Mouse (Mus musculus) stomach, embryonic 16.5 days (tissue): ENCODE results near the gene Jak1. TPM values are rescaled to one million over a fixed set of nuclear protein-coding genes. Genes with fewer than 3 reads are reported as not detected.

Source experiments
- ATAC-seq: fragments of 200-750 bp; cut with Nextera tagmentation; 2 replicates; pipeline ENCODE4 v1.8.0; 2017; ENCODE audit warnings: moderate number of reproducible peaks, moderate TSS enrichment; ENCODE audit not compliant: insufficient read depth, low FRiP score
- H3K27ac ChIP-seq: fragments of 300-500 bp; sonication (generic); 2 replicates; pipeline ENCODE4 v1.5.1; 2014; ENCODE audit warnings: low read length
- H3K27me3 ChIP-seq: fragments of 300-500 bp; sonication (generic); 2 replicates; pipeline ENCODE4 v1.6.1; 2014; ENCODE audit warnings: low read length, control low read depth, mixed read lengths; ENCODE audit not compliant: control insufficient read depth, insufficient read depth
- H3K36me3 ChIP-seq: fragments of 300-500 bp; sonication (generic); 2 replicates; pipeline ENCODE4 v1.6.1; 2014; ENCODE audit warnings: low read length; ENCODE audit not compliant: control insufficient read depth, insufficient read depth
- H3K4me1 ChIP-seq: fragments of 300-500 bp; sonication (generic); 2 replicates; pipeline ENCODE4 v1.6.1; 2014; ENCODE audit warnings: low read length, control low read depth, mixed read lengths; ENCODE audit not compliant: control insufficient read depth, insufficient read depth
- H3K4me2 ChIP-seq: fragments of 300-500 bp; sonication (generic); 2 replicates; pipeline ENCODE4 v1.6.1; 2014; ENCODE audit warnings: low read depth, low read length, mixed read lengths
- H3K4me3 ChIP-seq: fragments of 300-500 bp; sonication (generic); replicated peaks from 2 replicates; pipeline ENCODE4 v1.5.1; 2014; ENCODE audit warnings: mild to moderate bottlenecking, low read length
- H3K9ac ChIP-seq: fragments of 300-500 bp; sonication (generic); 2 replicates; pipeline ENCODE4 v1.6.1; 2014; ENCODE audit warnings: low read length
- H3K9me3 ChIP-seq: fragments of 300-500 bp; sonication (generic); replicated peaks from 2 replicates; pipeline ENCODE4 v1.6.1; 2016; ENCODE audit warnings: low read length, control low read depth; ENCODE audit not compliant: control insufficient read depth
- WGBS: fragments of 180-500 bp; shearing (Covaris S2); extraction: QIAGEN DNeasy Blood & Tissue Kit; methylation state at CpG from one replicate; pipeline ENCODE4 v1.1.7; 2014; 5-methylcytosine and 5-hydroxymethylcytosine counted together
- polyA plus RNA-seq: library from polyadenylated mRNA; unstranded; fragments of >200 nt; fragmentation: Nextera tagmentation; extraction: Ambion mirVana; gene quantifications from 2 replicates; pipeline ENCODE4 v1.2.1, GENCODE M21; 2015

The Jak1 gene
- polyA plus RNA-seq, 1 experiment from 2014 or later, result 91.4 TPM

GRCm38 (mm10) chr4:101141768-101142167 is 123.3 kb downstream of the Jak1 start:
- Histone ChIP-seq H3K27me3 (no peaks in the 10 kb centered on the region), H3K36me3 (no peaks in the 10 kb centered on the region), H3K4me1 (0 out of 2 replicates have a peak, but pooled peaks cover 3% of the 10 kb centered on the region), H3K9ac (no peak overlapping the region), H3K4me3 (no peak overlapping the region), H3K9me3 (no peaks in the 10 kb centered on the region), H3K4me2 (no peak overlapping the region), H3K27ac (no peak overlapping the region)
- ATAC-seq, result no peak
- WGBS, result 76% methylated on average over 5 of the region's 5 CpGs

- 88% methylated on average over 11 of the region's 11 CpGs for WGBS
- no peak overlapping the region for H3K4me3 ChIP-seq
- no peaks in the 10 kb centered on the region for H3K9me3 ChIP-seq
- H3K36me3 ChIP-seq, result no peaks in the 10 kb centered on the region
- H3K9ac ChIP-seq, result no peak overlapping the region
- ATAC-seq, result no peak
- no peak overlapping the region for H3K4me2 ChIP-seq
- H3K27ac ChIP-seq, result no peak overlapping the region
- H3K4me1 ChIP-seq, result no peaks in the 10 kb centered on the region
- H3K27me3 ChIP-seq, result no peaks in the 10 kb centered on the region
Observed at GRCm38 (mm10) chr4:101137975-101138374, 127.1 kb downstream of the Jak1 start.

DNA sequence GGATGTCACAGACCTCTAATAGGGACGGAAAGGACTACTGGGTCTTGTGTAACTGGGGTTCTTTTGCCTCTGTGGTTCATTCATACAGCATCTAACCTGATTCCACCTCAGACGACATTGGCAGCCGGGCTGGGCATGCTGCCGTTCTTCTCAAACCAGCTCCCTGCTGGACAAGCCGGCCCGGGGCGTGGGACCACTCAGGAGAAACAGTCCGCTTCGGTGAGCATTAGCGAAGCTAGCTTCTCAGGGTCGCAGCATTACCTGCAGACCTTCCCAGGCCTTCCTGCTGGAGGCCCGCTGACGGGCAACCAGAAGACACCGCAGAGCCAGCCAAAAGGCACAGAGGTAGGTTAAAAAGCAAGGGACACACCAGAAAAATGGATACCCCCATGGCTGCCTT is 129.2 kb downstream of the Jak1 start:
- no peak overlapping the region for H3K9ac ChIP-seq
- H3K27me3 ChIP-seq, result no peaks in the 10 kb centered on the region
- H3K27ac ChIP-seq, result no peak overlapping the region
- no peak overlapping the region for H3K4me2 ChIP-seq
- ATAC-seq, result no peak
- H3K4me3 ChIP-seq, result no peak overlapping the region
- H3K9me3 ChIP-seq, result no peaks in the 10 kb centered on the region
- no peaks in the 10 kb centered on the region for H3K36me3 ChIP-seq
- WGBS, result 92% methylated on average over 14 of the region's 14 CpGs
- no peaks in the 10 kb centered on the region for H3K4me1 ChIP-seq

- H3K27ac ChIP-seq, result no peak overlapping the region
- no peak overlapping the region for H3K4me2 ChIP-seq
- no peak overlapping the region for H3K4me3 ChIP-seq
- H3K4me1 ChIP-seq, result no peaks in the 10 kb centered on the region
- no peaks in the 10 kb centered on the region for H3K27me3 ChIP-seq
- H3K9me3 ChIP-seq, result no peaks in the 10 kb centered on the region
- H3K9ac ChIP-seq, result no peak overlapping the region
- no peaks in the 10 kb centered on the region for H3K36me3 ChIP-seq
- ATAC-seq, result no peak
- WGBS, result 88% methylated on average over 8 of the region's 8 CpGs
Observed at GRCm38 (mm10) chr4:101135013-101135412, 130.1 kb downstream of the Jak1 start.

DNA sequence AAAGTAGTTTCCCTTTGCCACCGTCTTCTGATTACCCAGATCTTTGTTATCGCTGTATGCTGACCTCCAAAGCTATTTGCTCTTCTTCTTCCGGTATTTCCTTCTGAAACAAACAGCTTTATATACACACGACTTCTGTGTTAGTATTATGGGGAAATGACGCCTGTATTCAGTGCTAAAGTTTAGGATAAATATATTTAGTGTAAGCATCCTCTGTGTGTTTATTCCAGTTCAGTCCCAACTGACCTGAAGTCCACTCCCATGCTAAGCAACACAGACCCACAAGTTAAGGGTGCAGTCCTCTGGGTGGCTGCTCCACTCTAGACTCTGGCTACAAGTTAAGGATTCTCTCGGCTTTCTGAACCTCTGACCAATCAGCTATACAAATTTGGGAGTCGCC is 144.1 kb downstream of the Jak1 start:
- WGBS, result 72% methylated on average over 7 of the region's 7 CpGs
- Histone ChIP-seq H3K27ac (no peak overlapping the region), H3K36me3 (0 out of 2 replicates have a peak, but pooled peaks cover 6% of the 10 kb centered on the region), H3K9ac (no peak overlapping the region), H3K4me1 (no peaks in the 10 kb centered on the region), H3K9me3 (no peaks in the 10 kb centered on the region), H3K27me3 (no peaks in the 10 kb centered on the region), H3K4me2 (no peak overlapping the region), H3K4me3 (no peak overlapping the region)
- no peak for ATAC-seq

DNA sequence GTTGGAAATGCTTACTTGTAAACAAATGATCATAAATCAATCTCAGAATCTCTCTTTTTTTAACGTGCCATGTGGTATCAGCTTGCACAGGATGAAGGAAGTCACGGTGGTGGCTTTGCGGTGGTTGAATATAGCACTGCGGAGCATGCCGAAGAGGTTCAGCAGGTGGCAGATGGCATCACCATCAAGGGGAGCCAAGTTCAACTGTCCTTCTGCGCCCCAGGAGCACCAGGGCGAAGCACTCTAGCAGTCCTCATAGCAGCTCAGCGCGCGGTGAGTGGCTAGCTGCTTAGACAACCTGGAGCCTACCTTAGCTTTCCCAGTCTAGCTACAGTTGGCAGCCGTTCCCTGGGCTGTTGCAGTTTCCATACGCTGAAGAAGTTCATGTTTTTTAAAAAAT is 158.0 kb downstream of the Jak1 start:
- ATAC-seq, result no peak
- Histone ChIP-seq H3K9ac (no peak overlapping the region), H3K9me3 (peaks cover 6% of the 10 kb centered on the region; the same call in 1 of the 2 replicates), H3K36me3 (peaks cover 21% of the 10 kb centered on the region), H3K4me1 (no peaks in the 10 kb centered on the region), H3K4me3 (no peak overlapping the region), H3K4me2 (no peak overlapping the region), H3K27ac (no peak overlapping the region), H3K27me3 (no peaks in the 10 kb centered on the region)
- 80% methylated on average over 12 of the region's 12 CpGs for WGBS

Other genes with a start within 250 kb of the Jak1 start
- gene Gm10577, start 244.6 kb downstream of the Jak1 start, polyA plus RNA-seq, result not detected in 2 replicates
- gene Raver2, start 196.3 kb downstream of the Jak1 start, polyA plus RNA-seq, result 9.4 and 9.5 TPM in 2 replicates
- gene Ak4, start 154.0 kb upstream of the Jak1 start, polyA plus RNA-seq, result 28.1 and 32.3 TPM in 2 replicates
- gene Dnajc6, start 231.4 kb upstream of the Jak1 start, polyA plus RNA-seq, result 1.5 and 2.4 TPM in 2 replicates